Mouse (Mus musculus): ENCODE measurements around the gene Tbl2. TPM values are rescaled to one million over a fixed set of nuclear protein-coding genes. Genes with fewer than 3 reads are reported as not detected.

Gene Tbl2
- 17.1 TPM for total RNA-seq (2023)

DNA sequence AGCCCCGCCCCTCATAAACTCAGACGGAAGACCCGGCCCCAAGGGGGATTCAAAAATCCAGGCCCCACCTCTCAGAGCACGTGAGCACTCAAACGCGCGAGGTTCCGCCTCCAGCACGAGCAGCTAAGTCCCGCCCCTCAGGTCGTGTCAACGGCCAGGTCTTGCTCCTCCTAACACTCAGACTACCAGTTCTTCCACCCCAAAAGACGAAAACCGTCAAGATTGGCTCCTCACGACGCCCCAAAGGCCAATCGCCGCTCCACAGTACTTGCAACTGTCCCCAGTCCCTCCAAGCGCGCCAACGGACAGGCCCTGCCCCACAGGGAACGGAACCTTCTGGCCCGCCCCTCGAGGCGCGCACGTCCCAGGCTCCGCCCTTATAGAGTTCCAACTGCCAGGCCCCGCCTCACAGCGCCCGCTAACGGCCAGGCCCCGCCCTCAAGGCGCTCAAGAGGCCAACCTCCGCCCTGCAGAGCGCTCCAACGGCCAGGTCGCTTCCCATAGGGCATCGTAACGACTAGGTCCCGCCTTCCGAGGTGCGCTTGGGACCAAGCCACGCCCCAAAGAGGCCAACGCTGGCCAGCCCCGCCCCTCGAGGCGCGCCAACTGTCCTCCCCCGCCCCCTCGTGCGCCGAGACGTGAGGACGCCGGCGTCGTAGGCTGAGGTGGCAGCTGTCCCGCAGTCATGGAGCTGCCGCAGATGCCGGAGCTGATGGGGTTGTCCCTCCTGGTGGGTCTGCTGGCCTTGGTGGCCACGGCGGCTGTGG is at the start of gene Tbl2:
Gene Tbl2 (plus strand): TSS at position 605 of the 767 bp plus-strand sequence.

DNA sequence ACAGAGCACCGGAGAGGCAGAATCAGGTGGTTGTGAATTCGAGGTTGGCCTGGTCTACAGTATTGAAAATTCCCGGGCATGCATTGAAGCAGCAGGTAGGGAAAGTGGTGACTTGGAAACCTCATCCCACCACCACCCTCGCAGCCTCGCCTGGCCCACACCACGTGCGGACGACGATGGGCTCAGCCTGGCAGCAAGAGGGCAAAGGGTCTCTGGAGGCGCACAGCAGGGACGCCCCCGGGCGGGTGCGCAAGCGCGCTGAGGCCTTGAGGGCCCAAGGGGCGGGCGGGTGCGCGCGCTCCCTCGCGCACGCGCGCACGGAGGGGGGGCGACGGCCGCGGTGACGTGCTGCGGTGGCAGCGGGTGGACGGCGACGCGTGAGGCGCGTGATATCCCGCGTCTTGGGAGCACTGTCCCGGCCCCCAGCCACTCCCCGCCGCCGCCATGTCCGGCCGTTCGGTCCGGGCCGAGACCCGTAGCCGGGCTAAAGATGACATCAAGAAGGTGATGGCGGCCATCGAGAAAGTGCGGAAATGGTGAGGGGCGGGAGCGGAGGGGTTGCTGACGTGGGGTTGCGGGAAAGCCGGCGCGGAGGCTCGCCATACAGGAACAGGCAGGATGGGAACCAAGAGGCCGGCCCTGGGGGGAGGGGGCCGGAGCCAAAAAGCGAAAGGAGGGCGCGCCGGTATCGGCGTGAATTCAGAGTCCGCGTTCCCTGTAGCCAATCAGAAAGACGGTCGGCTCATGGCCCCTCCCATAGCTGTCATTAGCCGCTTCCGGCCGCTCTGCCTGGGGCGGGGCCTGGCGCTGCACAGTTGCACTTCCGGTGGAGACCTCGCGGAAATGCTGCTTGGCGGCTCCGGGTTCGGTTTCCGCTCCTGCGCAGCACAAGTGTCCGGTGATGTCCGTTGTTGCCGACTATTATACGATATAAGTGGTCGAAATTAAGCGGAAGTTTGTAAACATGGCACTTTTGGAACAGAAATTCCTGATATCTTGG is 18.9 kb downstream of the Tbl2 start, which contains the start of gene Bcl7b:
Gene Bcl7b (plus strand): TSS at position 221 of the 1,000 bp plus-strand sequence.

DNA sequence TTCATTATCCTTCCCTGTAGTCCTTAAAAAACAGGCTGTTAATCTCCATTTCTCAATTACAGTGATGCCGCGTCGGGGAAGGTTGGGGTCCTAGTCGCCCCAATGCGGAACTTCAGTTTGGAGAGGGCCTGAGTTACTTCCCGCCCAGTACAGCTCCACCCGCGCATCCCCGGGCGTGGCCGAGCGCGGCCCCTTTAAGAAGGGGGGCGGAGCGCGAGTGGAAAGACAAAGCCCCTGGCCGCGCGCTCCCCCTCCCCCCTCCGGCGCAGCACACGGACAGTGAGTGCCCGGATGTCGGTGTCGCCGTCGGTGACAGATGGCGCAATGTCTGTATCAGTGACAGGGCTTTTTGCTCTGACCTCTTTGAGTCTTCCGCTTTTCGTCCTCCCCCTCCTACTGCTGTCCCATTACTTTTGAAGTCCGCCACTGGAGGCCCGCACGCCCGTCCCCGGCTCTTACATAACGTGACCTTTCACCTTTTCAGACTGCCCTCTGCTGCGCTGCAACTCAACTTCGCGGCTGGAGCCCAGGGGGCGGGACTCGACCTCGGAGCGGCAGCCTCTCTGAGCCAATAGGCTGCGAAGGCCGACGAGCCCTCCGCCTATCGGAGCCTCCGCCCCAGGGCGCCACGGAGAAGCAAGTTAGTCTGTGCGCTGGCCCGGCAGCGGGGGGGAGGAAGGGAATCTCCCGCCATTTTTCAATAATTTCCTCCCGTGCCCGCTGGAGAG is 37.3 kb downstream of the Tbl2 start, which contains the start of gene Baz1b:
Gene Baz1b (plus strand): TSS at position 644 of the 728 bp plus-strand sequence.

Other genes starting within 250 kb of the Tbl2 start
- gene Tmem270, start 242.9 kb upstream of the Tbl2 start, total RNA-seq (2023): not detected
- gene Cldn13, start 234.1 kb upstream of the Tbl2 start, total RNA-seq (2023): not detected
- gene Mettl27, start 217.3 kb upstream of the Tbl2 start, total RNA-seq (2023): 21.3 TPM
- not detected for gene Cldn4, start 202.7 kb upstream of the Tbl2 start, total RNA-seq (2023)
- gene Cldn3, start 163.4 kb upstream of the Tbl2 start, total RNA-seq (2023): not detected
- gene Abhd11, start 140.5 kb upstream of the Tbl2 start, total RNA-seq (2023): 48.8 TPM
- 55.8 TPM for gene Stx1a, start 126.2 kb upstream of the Tbl2 start, total RNA-seq (2023)
- gene Dnajc30, start 85.5 kb upstream of the Tbl2 start, total RNA-seq (2023): 17.4 TPM
- gene Bud23, start 84.7 kb upstream of the Tbl2 start, total RNA-seq (2023): 74.1 TPM
- not detected for gene Vps37d, start 71.4 kb upstream of the Tbl2 start, total RNA-seq (2023)
- 0.98 TPM for gene Mlxipl, start 59.8 kb upstream of the Tbl2 start, total RNA-seq (2023)
- gene Bcl7b, start 18.6 kb downstream of the Tbl2 start, total RNA-seq (2023): 66.2 TPM
- 106 TPM for gene Baz1b, start 37.6 kb downstream of the Tbl2 start, total RNA-seq (2023)
- 0.24 TPM for gene Fzd9, start 101.6 kb downstream of the Tbl2 start, total RNA-seq (2023)
- gene Fkbp6, start 200.4 kb downstream of the Tbl2 start, total RNA-seq (2023): not detected
- gene Trim50, start 203.6 kb downstream of the Tbl2 start, total RNA-seq (2023): not detected
- gene Nsun5, start 220.3 kb downstream of the Tbl2 start, total RNA-seq (2023): 32.0 TPM
- 48.5 TPM for gene Pom121, start 244.9 kb downstream of the Tbl2 start, total RNA-seq (2023)